Mouse (Mus musculus) embryonic facial prominence, embryonic 15.5 days (tissue): Measurements from ENCODE around the gene Trim25. TPM values are rescaled to one million over a fixed set of nuclear protein-coding genes. Genes with fewer than 3 reads are reported as not detected.
"Not testable (repeated sequence)": the region's sequence is repeated elsewhere in the genome, so short reads cannot be mapped to it uniquely, and the experiment has no call there.

Experiments
- ATAC-seq: fragments of 200-750 bp; cut with Nextera tagmentation; 2 replicates; pipeline ENCODE4 v1.8.0; 2017; ENCODE audit warnings: low read depth, moderate TSS enrichment; ENCODE audit not compliant: insufficient number of reproducible peaks, low FRiP score, low TSS enrichment
- H3K27ac ChIP-seq: fragments of 300-500 bp; sonication (generic); replicated peaks from 2 replicates; pipeline ENCODE4 v1.5.1; 2015; ENCODE audit warnings: mild to moderate bottlenecking, inconsistent platforms
- H3K27me3 ChIP-seq: fragments of 300-500 bp; sonication (generic); 2 replicates; pipeline ENCODE4 v1.6.1; 2015; ENCODE audit warnings: inconsistent platforms
- H3K36me3 ChIP-seq: fragments of 300-500 bp; sonication (generic); 2 replicates; pipeline ENCODE4 v1.6.1; 2015; ENCODE audit warnings: mild to moderate bottlenecking, inconsistent platforms
- H3K4me1 ChIP-seq: fragments of 300-500 bp; sonication (generic); 2 replicates; pipeline ENCODE4 v1.6.1; 2015; ENCODE audit warnings: inconsistent platforms
- H3K4me2 ChIP-seq: fragments of 300-500 bp; sonication (generic); replicated peaks from 2 replicates; pipeline ENCODE4 v1.6.1; 2015; ENCODE audit warnings: mild to moderate bottlenecking, inconsistent platforms
- H3K4me3 ChIP-seq: fragments of 300-500 bp; sonication (generic); replicated peaks from 2 replicates; pipeline ENCODE4 v1.5.1; 2015; ENCODE audit warnings: mild to moderate bottlenecking, inconsistent platforms
- H3K9ac ChIP-seq: fragments of 300-500 bp; sonication (generic); 2 replicates; pipeline ENCODE4 v1.6.1; 2015; ENCODE audit warnings: inconsistent platforms
- H3K9me3 ChIP-seq: fragments of 300-500 bp; sonication (generic); replicated peaks from 2 replicates; pipeline ENCODE4 v1.6.1; 2016; ENCODE audit warnings: inconsistent platforms
- WGBS: fragments of 180-500 bp; shearing (Covaris S2); methylation state at CpG from one replicate; pipeline ENCODE4 v1.1.7; 2015; 5-methylcytosine and 5-hydroxymethylcytosine counted together
- polyA plus RNA-seq: library from polyadenylated mRNA; unstranded; fragments of >200 nt; fragmentation: Nextera tagmentation; extraction: Ambion mirVana; gene quantifications from 2 replicates; pipeline ENCODE4 v1.2.1, GENCODE M21; 2015

Gene Trim25
- polyA plus RNA-seq, 1 experiment from 2014 or later, result 13.4 TPM

- H3K9me3 ChIP-seq, H3K9ac ChIP-seq, H3K27ac ChIP-seq, H3K4me3 ChIP-seq, ATAC-seq, H3K4me2 ChIP-seq, H3K27me3 ChIP-seq, H3K4me1 ChIP-seq: not testable (repeated sequence)
- WGBS, result 95% methylated on average over 3 of the region's 3 CpGs
- H3K36me3 ChIP-seq, result peaks cover 76% of the 10 kb centered on the region
Observed at GRCm38 (mm10) chr11:89045501-89045900, 46.3 kb downstream of the Trim25 start.

- Histone ChIP-seq H3K36me3 (peaks cover 77% of the 10 kb centered on the region), H3K4me1 (no peaks in the 10 kb centered on the region), H3K27me3 (no peaks in the 10 kb centered on the region), H3K9ac (no peak overlapping the region), H3K4me3 (no peak overlapping the region), H3K4me2 (no peak overlapping the region), H3K27ac (no peak overlapping the region), H3K9me3 (peaks cover 5% of the 10 kb centered on the region; the same call in 1 of the 2 replicates)
- no peak for ATAC-seq
- WGBS, result 88% methylated on average over 3 of the region's 3 CpGs
Observed at GRCm38 (mm10) chr11:89046021-89046420, 46.8 kb downstream of the Trim25 start.

DNA sequence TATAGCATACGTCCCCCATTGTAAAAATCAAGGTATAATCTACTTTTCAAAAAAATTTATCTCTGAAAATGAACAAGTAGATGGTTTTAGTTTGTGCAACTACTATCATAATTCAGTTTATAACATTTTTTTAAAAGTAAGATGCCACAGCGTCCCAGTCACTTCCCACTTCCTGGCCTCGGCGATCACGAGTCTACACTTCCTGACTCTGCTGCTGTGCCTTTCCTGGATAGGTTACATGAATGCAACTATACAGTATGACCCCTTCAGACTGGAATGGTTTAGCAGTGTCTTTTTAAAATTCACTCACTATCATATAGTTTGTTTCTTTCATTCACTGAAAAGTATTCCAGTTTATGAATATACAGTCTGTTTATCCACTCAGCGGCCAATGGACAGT lies 52.6 kb downstream of the Trim25 start:
- Histone ChIP-seq H3K4me2 (no peak overlapping the region), H3K9me3 (no peaks in the 10 kb centered on the region), H3K9ac (no peak overlapping the region), H3K27ac (no peak overlapping the region), H3K27me3 (no peaks in the 10 kb centered on the region), H3K4me3 (no peak overlapping the region), H3K36me3 (peaks cover 40% of the 10 kb centered on the region), H3K4me1 (no peaks in the 10 kb centered on the region)
- 89% methylated on average over 6 of the region's 6 CpGs for WGBS
- ATAC-seq, result no peak

GRCm38 (mm10) chr11:89055931-89056690 lies 56.9 kb downstream of the Trim25 start:
- H3K9me3 ChIP-seq, result no peaks in the 10 kb centered on the region
- H3K4me2 ChIP-seq, result no peak overlapping the region
- no peak overlapping the region for H3K27ac ChIP-seq
- H3K27me3 ChIP-seq, result no peaks in the 10 kb centered on the region
- H3K4me1 ChIP-seq, result peaks cover 21% of the 10 kb centered on the region
- 86% methylated on average over 13 of the region's 13 CpGs for WGBS
- H3K9ac ChIP-seq, result no peak overlapping the region
- peaks cover 8% of the 10 kb centered on the region; the same call in 1 of the 2 replicates for H3K36me3 ChIP-seq
- no peak overlapping the region for H3K4me3 ChIP-seq
- no peak for ATAC-seq

DNA sequence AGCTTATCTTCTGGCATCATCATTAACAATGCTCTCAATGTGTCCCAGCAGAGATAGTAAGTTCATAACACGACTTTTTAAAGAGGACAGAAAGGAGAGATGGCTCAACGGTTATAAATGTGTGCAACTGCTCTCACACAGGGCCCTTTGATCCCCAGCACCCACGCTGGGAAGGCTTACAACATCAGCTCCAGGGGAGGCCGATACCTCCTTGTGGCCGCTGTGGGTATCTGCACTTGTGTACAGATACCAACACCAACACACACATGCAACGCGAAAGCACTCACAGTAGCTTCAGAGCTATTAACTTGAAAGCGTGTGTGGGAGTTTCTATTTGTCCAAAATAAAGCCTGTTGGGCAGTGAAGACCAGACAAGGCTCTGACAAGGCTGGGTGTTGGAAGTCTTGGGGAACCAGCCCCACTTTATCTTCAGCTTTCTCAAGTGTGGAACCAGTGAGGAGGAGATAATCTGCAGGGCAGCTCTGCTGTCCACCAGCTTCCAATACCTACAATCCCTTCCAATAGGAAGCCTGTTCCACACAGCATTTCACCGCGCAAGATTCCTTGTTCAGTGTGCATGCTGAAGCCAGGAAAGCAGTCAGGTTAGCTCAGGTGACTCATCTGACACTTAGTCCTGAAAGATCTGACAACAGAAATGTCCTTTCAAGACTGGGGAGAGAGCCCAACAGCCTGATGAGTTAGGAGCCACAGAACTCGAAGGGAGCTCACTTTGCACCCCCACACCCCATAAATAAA lies 59.5 kb downstream of the Trim25 start:
- Histone ChIP-seq H3K4me3 (peak overlapping the region; percentile 84; the same call in 1 of the 2 replicates), H3K9ac (no peak overlapping the region), H3K4me1 (peaks cover 21% of the 10 kb centered on the region), H3K27me3 (no peaks in the 10 kb centered on the region), H3K9me3 (no peaks in the 10 kb centered on the region), H3K4me2 (peak overlapping the region; percentile 94), H3K36me3 (peaks cover 4% of the 10 kb centered on the region; the same call in 1 of the 2 replicates), H3K27ac (no peak overlapping the region)
- no peak for ATAC-seq
- 71% methylated on average over 11 of the region's 11 CpGs for WGBS

DNA sequence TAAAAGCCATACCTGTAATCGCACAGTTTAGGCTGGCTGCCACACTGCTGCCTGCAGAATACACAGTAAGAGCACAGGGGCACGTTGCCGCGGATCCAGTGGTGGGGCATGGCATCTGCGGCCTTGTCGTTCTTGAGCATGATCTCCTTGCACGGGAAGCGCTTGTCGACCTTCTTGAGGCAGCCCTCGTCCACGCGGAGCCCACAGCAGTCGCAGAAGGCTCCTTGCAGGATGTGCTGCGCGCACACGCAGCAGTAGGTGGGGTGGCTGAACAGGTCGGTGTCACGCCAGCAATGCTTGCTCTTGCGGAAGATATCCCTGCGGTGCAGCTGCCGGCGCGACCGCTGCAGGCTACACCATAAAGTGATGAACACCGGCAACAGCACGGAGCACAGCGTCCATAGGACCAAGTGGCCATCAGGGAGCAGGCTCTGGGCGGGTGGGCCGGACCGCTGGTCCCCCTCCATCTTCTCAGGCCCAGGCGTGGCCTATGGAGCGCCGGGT lies 60.8 kb downstream of the Trim25 start:
- no peaks in the 10 kb centered on the region for H3K9me3 ChIP-seq
- H3K27me3 ChIP-seq, result no peaks in the 10 kb centered on the region
- peak; percentile 65; the same call in 1 of the 2 replicates for ATAC-seq
- H3K27ac ChIP-seq, result 0 out of 2 replicates have a peak overlapping the region, but pooled peaks have one; percentile 19
- peak overlapping the region; percentile 84 for H3K4me3 ChIP-seq
- under 1% methylated on average over 33 of the region's 33 CpGs for WGBS
- H3K9ac ChIP-seq, result peak overlapping the region; percentile 73
- peaks cover under 1% of the 10 kb centered on the region; the same call in 1 of the 2 replicates for H3K36me3 ChIP-seq
- peak overlapping the region; percentile 94 for H3K4me2 ChIP-seq
- H3K4me1 ChIP-seq, result peaks cover 21% of the 10 kb centered on the region

- peak overlapping the region; percentile 94 for H3K4me2 ChIP-seq
- no peaks in the 10 kb centered on the region for H3K36me3 ChIP-seq
- under 1% methylated on average over 62 of the region's 63 CpGs for WGBS
- H3K9me3 ChIP-seq, result no peaks in the 10 kb centered on the region
- ATAC-seq, result peak; percentile 92
- peak overlapping the region; percentile 73 for H3K9ac ChIP-seq
- peaks cover 21% of the 10 kb centered on the region for H3K4me1 ChIP-seq
- H3K4me3 ChIP-seq, result peak overlapping the region; percentile 84
- H3K27me3 ChIP-seq, result no peaks in the 10 kb centered on the region
- H3K27ac ChIP-seq, result 0 out of 2 replicates have a peak overlapping the region, but pooled peaks have one; percentile 19
Observed at GRCm38 (mm10) chr11:89060423-89061089, 61.4 kb downstream of the Trim25 start.

DNA sequence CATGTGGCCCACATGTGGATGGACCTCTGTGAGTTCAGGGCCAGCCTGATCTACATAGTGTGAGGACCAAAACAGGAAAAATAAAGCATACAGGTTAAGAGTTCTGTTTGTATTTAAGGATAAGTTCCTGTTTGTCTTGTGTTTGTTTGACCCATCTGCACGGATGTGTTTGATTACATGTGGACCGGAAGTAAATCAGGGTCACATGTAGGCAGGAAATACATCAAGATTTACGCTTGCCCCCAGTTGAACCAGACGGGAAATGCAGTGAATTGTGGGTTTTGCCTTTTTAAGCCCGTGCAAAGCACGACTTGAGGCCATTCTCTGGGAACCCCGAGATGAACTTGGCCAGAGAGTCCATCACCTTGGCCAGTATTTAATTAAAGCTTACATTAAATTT lies 62.2 kb downstream of the Trim25 start:
- H3K36me3 ChIP-seq, result no peaks in the 10 kb centered on the region
- no peak overlapping the region for H3K4me3 ChIP-seq
- H3K9ac ChIP-seq, result no peak overlapping the region
- peaks cover 21% of the 10 kb centered on the region for H3K4me1 ChIP-seq
- H3K9me3 ChIP-seq, result no peaks in the 10 kb centered on the region
- no peak for ATAC-seq
- 66% methylated on average over 7 of the region's 7 CpGs for WGBS
- H3K4me2 ChIP-seq, result no peak overlapping the region
- H3K27me3 ChIP-seq, result no peaks in the 10 kb centered on the region
- H3K27ac ChIP-seq, result no peak overlapping the region

DNA sequence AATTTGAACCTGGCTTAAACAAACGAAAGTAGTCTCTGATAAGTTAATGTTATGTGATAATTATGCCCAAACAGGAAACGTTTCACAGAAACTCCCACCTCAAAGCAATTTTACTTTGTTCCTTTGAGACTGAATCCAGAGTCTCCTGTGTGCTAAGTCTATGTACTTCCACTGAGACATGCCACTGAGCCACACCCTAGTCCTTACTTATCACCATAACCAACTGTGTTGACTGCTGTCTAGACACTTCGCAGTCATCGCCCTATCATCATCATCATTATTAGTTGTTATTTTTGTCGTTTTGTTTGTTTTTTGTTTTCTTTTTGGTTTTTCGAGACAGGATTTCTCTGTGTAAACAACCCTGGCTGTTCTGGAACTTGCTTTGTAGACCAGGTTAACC lies 65.1 kb downstream of the Trim25 start:
- no peak for ATAC-seq
- 76% methylated on average over 6 of the region's 6 CpGs for WGBS

DNA sequence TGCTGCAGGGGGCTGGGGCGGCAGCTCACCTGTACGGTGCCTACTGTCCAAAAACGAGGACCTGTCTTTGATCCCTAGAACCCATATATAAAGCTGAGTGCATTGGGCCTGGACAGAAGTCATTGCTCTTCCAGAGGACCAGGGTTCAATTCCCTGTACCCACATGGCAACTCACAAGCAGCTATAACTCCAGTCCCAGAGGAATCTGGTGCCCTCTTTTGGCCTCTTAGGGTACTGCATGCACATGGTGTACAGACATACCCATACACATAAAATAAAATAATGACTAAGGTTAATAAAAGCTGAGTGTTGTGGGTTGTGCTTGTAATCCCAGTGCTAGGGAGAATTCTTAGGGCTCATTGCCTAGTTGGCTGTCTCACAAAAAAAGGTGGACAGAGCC lies 66.1 kb downstream of the Trim25 start:
- no peak for ATAC-seq
- WGBS, result 97% methylated on average over 3 of the region's 3 CpGs

More for the DNA sequence above, 65.1 kb downstream of the Trim25 start:
- Histone ChIP-seq H3K36me3 (no peaks in the 10 kb centered on the region), H3K9me3 (no peaks in the 10 kb centered on the region), H3K27me3 (no peaks in the 10 kb centered on the region), H3K27ac (no peak overlapping the region), H3K9ac (no peak overlapping the region), H3K4me2 (no peak overlapping the region), H3K4me1 (peaks cover 10% of the 10 kb centered on the region), H3K4me3 (no peak overlapping the region)

GRCm38 (mm10) chr11:89066126-89066525 lies 67.0 kb downstream of the Trim25 start:
- ATAC-seq, result no peak
- Histone ChIP-seq H3K9ac (no peak overlapping the region), H3K4me2 (no peak overlapping the region), H3K9me3 (no peaks in the 10 kb centered on the region), H3K36me3 (no peaks in the 10 kb centered on the region), H3K27me3 (no peaks in the 10 kb centered on the region), H3K4me3 (no peak overlapping the region), H3K4me1 (no peaks in the 10 kb centered on the region), H3K27ac (no peak overlapping the region)
- 72% methylated on average over 6 of the region's 6 CpGs for WGBS

More for the DNA sequence above, 66.1 kb downstream of the Trim25 start:
- Histone ChIP-seq H3K27ac (no peak overlapping the region), H3K4me1 (0 out of 2 replicates have a peak, but pooled peaks cover 3% of the 10 kb centered on the region), H3K36me3 (no peaks in the 10 kb centered on the region), H3K4me2 (no peak overlapping the region), H3K9ac (no peak overlapping the region), H3K27me3 (no peaks in the 10 kb centered on the region), H3K9me3 (no peaks in the 10 kb centered on the region), H3K4me3 (no peak overlapping the region)
